ENCODE assay signal across 9 mouse cellular contexts in the genomic region with DNA sequence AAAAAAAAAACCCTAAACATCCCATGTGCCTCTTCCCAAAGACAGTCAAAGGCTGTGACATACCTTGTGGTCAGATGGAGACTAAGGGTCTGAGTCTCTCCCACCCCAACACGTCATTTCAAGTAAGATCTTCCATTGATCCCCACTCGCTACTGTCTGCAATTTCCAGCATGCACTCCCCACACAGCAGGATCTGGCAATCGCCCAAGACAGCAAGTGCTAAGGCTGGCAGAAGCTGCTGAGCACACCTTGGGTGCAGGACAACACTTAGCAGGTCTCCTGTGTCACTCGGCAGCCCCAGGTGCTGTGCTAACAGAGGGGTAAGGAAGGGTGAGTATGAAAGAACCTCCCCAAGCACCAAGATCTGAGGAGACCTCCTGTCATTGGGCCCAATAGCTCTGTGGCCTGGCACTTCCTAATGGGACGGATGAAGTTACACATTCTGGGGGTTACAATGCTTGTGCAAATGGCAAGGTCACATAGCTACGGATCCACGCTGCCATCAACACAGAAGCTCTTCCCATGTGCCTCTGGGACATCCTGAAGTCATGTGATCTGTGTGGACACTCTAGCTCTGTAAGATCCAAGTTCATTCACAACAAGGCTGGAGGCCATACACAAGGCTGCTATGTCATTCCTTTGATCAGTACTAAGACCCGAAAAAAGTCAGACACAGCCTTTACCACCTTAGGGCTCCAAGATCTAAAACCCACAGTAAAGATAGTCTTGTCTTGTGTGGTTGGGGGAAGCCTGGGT. TPM values are rescaled to one million over a fixed set of nuclear protein-coding genes. Genes with fewer than 3 reads are reported as not detected.
DNase-seq lines count a peak whose midpoint lies in the region; ATAC-seq lines count a peak whose summit lies in the region.
"Had no signal": no experiment of that assay in that cellular context is flagged by ENCODE, and none has a peak within 500 bp of the region (broad histone marks: within the 10 kb centered on the region; RNA-seq: fewer than 3 reads in every experiment).

No protein-coding gene starts in this region.

- H3K9me3 ChIP-seq in embryonic facial prominence, embryonic 14.5 days (ENCODE audit: control insufficient read depth, low read length): no peaks in the 10 kb centered on the region
- no peaks in the 10 kb centered on the region for H3K9me3 ChIP-seq in embryonic facial prominence, embryonic 10.5 days
- H3K9me3 ChIP-seq in midbrain, embryonic 11.5 days (ENCODE audit: control insufficient read depth, low read length): no peaks in the 10 kb centered on the region

- peaks cover 15% of the 10 kb centered on the region for H3K4me1 ChIP-seq in embryonic facial prominence, embryonic 14.5 days (ENCODE audit: control insufficient read depth, insufficient read depth, low read length)
- H3K4me1 ChIP-seq in embryonic facial prominence, embryonic 10.5 days: peaks cover 17% of the 10 kb centered on the region
- H3K4me1 ChIP-seq in midbrain, embryonic 11.5 days (ENCODE audit: control insufficient read depth, insufficient read depth, low read length): no peaks in the 10 kb centered on the region

- no peak overlapping the region for H3K4me2 ChIP-seq in embryonic facial prominence, embryonic 14.5 days (ENCODE audit: low read depth, low read length)
- H3K4me2 ChIP-seq in midbrain, embryonic 11.5 days: no peak overlapping the region

- no peak for ATAC-seq in embryonic facial prominence, embryonic 14.5 days (ENCODE audit: low read depth)
- peak; percentile 22 for ATAC-seq in megakaryocyte-erythroid progenitor cell, adult 5-6 weeks (replicated peaks; ENCODE audit: low FRiP score, low TSS enrichment, poor library complexity, severe bottlenecking)
- no peak for ATAC-seq in midbrain, embryonic 11.5 days (ENCODE audit: low FRiP score)

- H3K27ac ChIP-seq in embryonic facial prominence, embryonic 14.5 days (replicated peaks; ENCODE audit: low read depth, low read length): peak overlapping the region; percentile 15; the same call in 1 of the 2 replicates
- no peak overlapping the region for H3K27ac ChIP-seq in embryonic facial prominence, embryonic 10.5 days (replicated peaks)
- H3K27ac ChIP-seq in midbrain, embryonic 11.5 days (ENCODE audit: low read depth, low read length): no peak overlapping the region

- no peaks in the 10 kb centered on the region for H3K27me3 ChIP-seq in embryonic facial prominence, embryonic 14.5 days (replicated peaks; ENCODE audit: control insufficient read depth, insufficient read depth, low read length)
- H3K27me3 ChIP-seq in embryonic facial prominence, embryonic 10.5 days (replicated peaks; ENCODE audit: low read depth, poor library complexity, severe bottlenecking): no peaks in the 10 kb centered on the region
- no peaks in the 10 kb centered on the region for H3K27me3 ChIP-seq in midbrain, embryonic 11.5 days (ENCODE audit: control insufficient read depth, insufficient read depth, low read length)

- H3K9ac ChIP-seq in embryonic facial prominence, embryonic 14.5 days (ENCODE audit: low read depth, low read length): no peak overlapping the region
- H3K9ac ChIP-seq in midbrain, embryonic 11.5 days (ENCODE audit: low read length): no peak overlapping the region

- no peak overlapping the region for H3K4me3 ChIP-seq in embryonic facial prominence, embryonic 14.5 days (ENCODE audit: low read depth, low read length)
- H3K4me3 ChIP-seq in embryonic facial prominence, embryonic 10.5 days: no peak overlapping the region
- H3K4me3 ChIP-seq in midbrain, embryonic 11.5 days (ENCODE audit: low read depth, low read length): no peak overlapping the region

- DNase-seq in embryonic facial prominence, embryonic 14.5 days (ENCODE audit: low spot score): peak; percentile 31
- no peak for DNase-seq in embryonic facial prominence, embryonic 10.5 days (ENCODE audit: low spot score)
- peak; percentile 41 for DNase-seq in right cerebral cortex, postnatal 4 days
- no peak for DNase-seq in right cerebral cortex, adult 18-20 months
- peak; percentile 69 to 75 for DNase-seq in kidney, adult 8-10 months
- DNase-seq in midbrain, embryonic 11.5 days (ENCODE audit: low spot score, missing footprints): no peak
- DNase-seq in lung, postnatal 4 days: no peak
- DNase-seq: layer of hippocampus, postnatal 36 days had no signal

- no peaks in the 10 kb centered on the region for H3K36me3 ChIP-seq in embryonic facial prominence, embryonic 14.5 days (ENCODE audit: control insufficient read depth, insufficient read depth, low read length)
- no peaks in the 10 kb centered on the region for H3K36me3 ChIP-seq in embryonic facial prominence, embryonic 10.5 days (replicated peaks)
- no peaks in the 10 kb centered on the region for H3K36me3 ChIP-seq in midbrain, embryonic 11.5 days (ENCODE audit: control insufficient read depth, insufficient read depth, low read length)

- WGBS in embryonic facial prominence, embryonic 14.5 days: 56% methylated on average over 8 of the region's 8 CpGs
- 84% methylated on average over 8 of the region's 8 CpGs for WGBS in embryonic facial prominence, embryonic 10.5 days
- WGBS in midbrain, embryonic 11.5 days: 83% methylated on average over 8 of the region's 8 CpGs

RNA-seq across cellular contexts. Expression of gene Ptprj, which starts 13.5 kb away (rescaled TPM):
- polyA plus RNA-seq in embryonic facial prominence, embryonic 14.5 days (2014; fragmentation: Nextera tagmentation; extraction: Ambion mirVana): 4.1 and 4.4 TPM in 2 replicates
- 2.4 and 2.7 TPM in 2 replicates for polyA plus RNA-seq in embryonic facial prominence, embryonic 10.5 days (2016; fragmentation: Nextera tagmentation; extraction: Ambion mirVana)
- 11.4 and 14.3 TPM in 2 replicates for total RNA-seq in megakaryocyte-erythroid progenitor cell, adult 5-6 weeks (2014; fragmentation: Nextera tagmentation)
- total RNA-seq in megakaryocyte-erythroid progenitor cell, adult 5-6 weeks (2017): 17.5 and 18.7 TPM in 2 replicates
- 2.9 and 3.1 TPM in 2 replicates for polyA plus RNA-seq in midbrain, embryonic 11.5 days (2014; fragmentation: Nextera tagmentation; extraction: Ambion mirVana)

Comparison
In these comparisons a context has a peak if more than half of its experiments do, and no peak if none do; other contexts are left out.
1. DNase-seq: peak in embryonic facial prominence, embryonic 14.5 days (single experiment), right cerebral cortex, postnatal 4 days (single experiment) and kidney, adult 8-10 months (2 of 2); none in embryonic facial prominence, embryonic 10.5 days (single experiment), right cerebral cortex, adult 18-20 months (single experiment), midbrain, embryonic 11.5 days (single experiment) and lung, postnatal 4 days (0 of 2).